Mouse (Mus musculus) midbrain, postnatal 0 days (tissue): ENCODE data around the gene Sprn. TPM values are rescaled to one million over a fixed set of nuclear protein-coding genes. Genes with fewer than 3 reads are reported as not detected.

Experiments used
- ATAC-seq: fragments of 200-750 bp; cut with Nextera tagmentation; 2 replicates; pipeline ENCODE4 v1.8.0; 2017; ENCODE audit warnings: moderate number of reproducible peaks, mild to moderate bottlenecking, moderate TSS enrichment, moderate library complexity; ENCODE audit not compliant: low FRiP score
- DNase-seq: peaks from one replicate; pipeline ENCODE4 v3.0.0-alpha.2; 2015; ENCODE audit warnings: low spot score
- H3K27ac ChIP-seq: fragments of 300-500 bp; sonication (generic); 2 replicates; pipeline ENCODE4 v1.5.1; 2014; ENCODE audit warnings: low read depth, mild to moderate bottlenecking, low read length, mixed read lengths
- H3K27me3 ChIP-seq: fragments of 300-500 bp; sonication (generic); 2 replicates; pipeline ENCODE4 v1.6.1; 2014; ENCODE audit warnings: low read length, control low read depth, mixed read lengths; ENCODE audit not compliant: insufficient read depth
- H3K36me3 ChIP-seq: fragments of 300-500 bp; sonication (generic); 2 replicates; pipeline ENCODE4 v1.6.1; 2014; ENCODE audit warnings: low read length, control low read depth, mixed read lengths; ENCODE audit not compliant: insufficient read depth
- H3K4me1 ChIP-seq: fragments of 300-500 bp; sonication (generic); 2 replicates; pipeline ENCODE4 v1.6.1; 2014; ENCODE audit warnings: mild to moderate bottlenecking, control low read depth, antibody characterized with exemption, low read length, mixed read lengths; ENCODE audit not compliant: insufficient read depth
- H3K4me2 ChIP-seq: fragments of 300-500 bp; sonication (generic); 2 replicates; pipeline ENCODE4 v1.6.1; 2014; ENCODE audit warnings: low read depth, mild to moderate bottlenecking, low read length, mixed read lengths; ENCODE audit not compliant: poor library complexity, severe bottlenecking
- H3K4me3 ChIP-seq: fragments of 300-500 bp; sonication (generic); 2 replicates; pipeline ENCODE4 v1.5.1; 2014; ENCODE audit warnings: low read depth, mild to moderate bottlenecking, low read length, moderate library complexity
- H3K9ac ChIP-seq: fragments of 300-500 bp; sonication (generic); replicated peaks from 2 replicates; pipeline ENCODE4 v1.6.1; 2014; ENCODE audit warnings: mild to moderate bottlenecking, low read length, moderate library complexity, mixed read lengths; ENCODE audit not compliant: poor library complexity, severe bottlenecking
- H3K9me3 ChIP-seq: fragments of 300-500 bp; sonication (generic); 2 replicates; pipeline ENCODE4 v1.6.1; 2016; ENCODE audit warnings: low read length, control low read depth
- CTCF ChIP-seq: IDR thresholded peaks from 2 replicates; pipeline ENCODE4 v1.5.1; 2016; ENCODE audit warnings: antibody characterized with exemption, mild to moderate bottlenecking
- WGBS: fragments of 180-500 bp; shearing (Covaris S2); extraction: QIAGEN DNeasy Blood & Tissue Kit; methylation state at CpG from one replicate; pipeline ENCODE4 v1.1.7; 2014; 5-methylcytosine and 5-hydroxymethylcytosine counted together
- polyA plus RNA-seq: library from polyadenylated mRNA; unstranded; fragments of >200 nt; fragmentation: Nextera tagmentation; extraction: Ambion mirVana; gene quantifications from 2 replicates; pipeline ENCODE4 v1.2.1, GENCODE M21; 2015
- total RNA-seq: library from RNA; depleted of rRNA; stranded (reverse); fragments of >200 nt; gene quantifications from 2 replicates; pipeline ENCODE4 v1.2.3, GENCODE M21; 2014

Sprn gene
- total and polyA plus RNA-seq, 2 experiments from 2014 or later: 34.9 to 70.5 TPM

DNA sequence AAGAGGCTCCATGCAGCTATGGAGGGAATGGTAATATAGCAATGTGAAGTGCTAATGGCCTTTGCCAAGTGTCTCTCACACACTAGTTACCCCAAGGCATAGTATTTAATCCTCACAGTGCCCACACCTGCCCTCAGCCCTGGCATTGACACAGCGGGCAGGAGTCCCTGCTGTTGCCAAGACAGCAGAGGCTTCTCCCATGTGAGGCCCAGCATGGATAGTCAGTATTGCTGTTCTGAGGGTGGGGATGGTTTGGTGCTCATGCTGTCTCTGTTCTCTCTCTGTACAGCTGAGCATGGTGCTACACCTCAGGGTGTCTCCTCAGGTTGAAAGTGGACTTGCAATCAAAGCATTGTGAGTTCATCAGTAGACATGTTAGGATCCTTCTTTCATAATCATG is 35.8 kb upstream of the Sprn start:
- no peak overlapping the region for H3K4me3 ChIP-seq
- H3K9me3 ChIP-seq: no peaks in the 10 kb centered on the region
- DNase-seq: no peak
- H3K4me2 ChIP-seq: no peak overlapping the region
- no peaks in the 10 kb centered on the region for H3K36me3 ChIP-seq
- no peak overlapping the region for H3K27ac ChIP-seq
- no peaks in the 10 kb centered on the region for H3K4me1 ChIP-seq
- no peak overlapping the region for H3K9ac ChIP-seq
- H3K27me3 ChIP-seq: no peaks in the 10 kb centered on the region
- 81% methylated on average over 1 of the region's 1 CpGs for WGBS
- no peak for ATAC-seq
- no peak for TF ChIP-seq CTCF

DNA sequence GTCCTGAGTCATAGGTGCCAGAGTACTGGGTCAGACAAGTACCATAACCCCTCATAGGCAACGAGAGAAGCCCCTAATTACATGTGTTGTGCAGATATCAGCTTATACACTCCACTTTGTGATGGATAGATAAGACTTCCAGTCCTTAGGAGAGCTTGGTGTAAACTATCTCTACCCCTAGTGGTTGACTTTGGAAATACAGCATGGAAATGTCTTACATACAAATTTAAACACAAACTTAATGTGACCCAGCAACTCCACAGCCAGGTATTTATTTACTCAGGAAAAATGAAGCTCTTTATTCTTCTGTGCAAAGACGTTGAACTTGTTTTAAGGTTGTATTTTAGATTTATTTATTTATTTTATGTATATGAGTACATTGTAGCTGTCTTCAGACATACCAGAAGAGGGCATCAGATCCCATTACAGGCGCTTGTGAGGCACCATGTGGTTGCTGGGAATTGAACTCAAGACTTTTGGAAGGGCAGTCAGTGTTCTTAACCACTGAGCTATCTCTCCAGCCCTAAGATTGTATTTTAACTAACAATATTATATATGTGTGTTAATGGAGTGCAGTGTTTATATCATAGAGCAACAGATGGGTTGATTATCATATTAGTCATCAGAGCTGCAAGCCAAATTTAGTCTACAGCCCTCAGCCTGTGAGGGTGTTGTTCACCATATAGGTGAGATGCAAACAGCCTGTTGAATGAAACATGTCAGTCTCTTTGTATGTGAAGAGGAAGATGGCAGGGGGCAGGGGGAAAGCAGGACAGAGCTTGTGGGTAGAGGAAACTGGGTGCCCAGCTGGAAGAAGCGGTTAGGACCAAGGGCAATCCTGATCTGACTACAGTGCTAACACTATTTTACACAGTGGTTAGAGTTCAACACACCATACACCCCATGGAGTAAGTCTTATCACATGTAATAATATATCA is 34.0 kb upstream of the Sprn start:
- no peaks in the 10 kb centered on the region for H3K4me1 ChIP-seq
- DNase-seq (peak; percentile 49), ATAC-seq (no peak)
- no peak overlapping the region for H3K4me3 ChIP-seq
- H3K27ac ChIP-seq: no peak overlapping the region
- no peak overlapping the region for H3K4me2 ChIP-seq
- no peaks in the 10 kb centered on the region for H3K9me3 ChIP-seq
- H3K9ac ChIP-seq: no peak overlapping the region
- no peaks in the 10 kb centered on the region for H3K27me3 ChIP-seq
- no peaks in the 10 kb centered on the region for H3K36me3 ChIP-seq
- peak; percentile 62 for TF ChIP-seq CTCF
- 64% methylated on average over 4 of the region's 4 CpGs for WGBS

DNA sequence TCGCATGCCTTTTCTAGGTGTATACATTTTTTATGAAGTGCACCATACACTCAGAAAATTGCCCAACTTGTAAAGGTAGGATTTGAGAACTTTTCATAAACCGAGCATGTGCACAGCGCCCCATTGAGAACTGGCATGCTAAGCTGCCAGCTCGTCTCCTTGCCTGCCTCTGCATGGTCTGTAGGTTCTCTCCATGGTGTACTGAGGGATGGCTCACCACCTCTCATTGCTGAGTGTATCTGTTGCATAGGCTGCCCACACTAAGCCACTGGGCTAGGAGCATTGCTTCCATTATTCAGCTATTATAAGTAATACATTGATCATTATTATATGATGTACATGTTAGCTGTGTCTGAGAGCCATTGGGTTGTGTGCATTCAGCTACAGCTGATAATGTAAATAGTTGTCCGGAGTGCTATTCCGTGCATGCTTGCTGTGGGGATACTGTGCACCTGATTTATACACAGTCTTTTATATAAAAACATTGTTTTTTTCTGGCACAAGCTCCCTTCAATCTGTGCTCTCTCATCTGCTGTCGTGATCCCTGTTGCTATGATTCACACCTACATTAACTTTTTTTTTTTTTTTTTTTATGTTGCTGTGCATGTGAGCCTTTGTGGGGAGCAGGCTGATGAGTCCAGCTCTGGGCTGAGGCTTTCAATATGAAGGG is 33.2 kb upstream of the Sprn start:
- no peaks in the 10 kb centered on the region for H3K4me1 ChIP-seq
- H3K9ac ChIP-seq: no peak overlapping the region
- no peaks in the 10 kb centered on the region for H3K9me3 ChIP-seq
- 78% methylated on average over 7 of the region's 7 CpGs for WGBS
- no peak for TF ChIP-seq CTCF
- H3K27me3 ChIP-seq: no peaks in the 10 kb centered on the region
- no peak overlapping the region for H3K27ac ChIP-seq
- DNase-seq (no peak), ATAC-seq (no peak)
- H3K4me3 ChIP-seq: no peak overlapping the region
- H3K4me2 ChIP-seq: no peak overlapping the region
- no peaks in the 10 kb centered on the region for H3K36me3 ChIP-seq

DNA sequence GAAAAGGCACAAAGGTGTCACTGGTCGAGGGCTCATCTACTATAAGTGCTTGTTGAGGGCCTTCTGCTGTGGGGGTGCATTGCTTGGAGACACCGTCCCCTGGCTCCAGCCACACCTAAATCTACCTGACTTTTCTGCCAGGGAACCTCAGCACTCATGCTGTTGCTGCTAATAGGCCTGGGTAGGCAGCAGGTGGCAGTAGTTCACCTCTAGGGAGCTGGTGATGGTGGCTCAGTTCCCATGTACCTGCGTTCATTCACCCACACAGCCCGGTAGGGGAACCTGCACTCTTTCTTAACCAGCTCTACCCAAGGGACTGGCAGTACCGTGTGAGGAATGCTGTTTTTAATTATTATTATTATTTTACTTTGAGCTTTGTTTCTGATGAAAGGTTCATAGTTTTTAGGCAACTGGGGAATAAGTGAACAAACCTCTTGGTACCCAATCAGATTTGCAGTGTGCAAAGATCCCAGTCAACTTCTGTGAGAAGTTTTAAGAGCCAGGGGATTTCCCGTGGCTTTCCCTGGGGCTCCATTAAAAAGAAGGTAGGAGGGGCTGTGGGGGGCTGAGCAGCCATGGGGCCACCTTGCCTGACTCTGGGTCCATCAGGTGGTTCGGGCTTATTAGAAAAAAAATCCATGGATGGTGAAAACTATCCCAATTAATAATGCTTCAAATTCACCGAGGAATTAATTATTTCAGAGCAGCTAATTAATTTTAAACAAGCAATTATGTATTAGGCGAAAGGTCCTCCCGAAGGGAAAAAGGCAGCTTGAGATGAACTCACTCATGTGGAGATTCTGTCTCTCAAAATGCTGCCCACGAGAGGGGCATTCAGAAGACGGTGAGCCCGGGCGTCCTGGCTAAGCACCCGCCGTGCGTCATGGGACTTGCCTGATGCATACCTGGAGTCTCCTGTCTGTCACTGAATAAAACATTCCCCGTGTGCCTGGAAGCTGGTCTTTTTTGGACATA is 32.3 kb upstream of the Sprn start:
- Histone ChIP-seq H3K36me3 (no peaks in the 10 kb centered on the region), H3K9me3 (no peaks in the 10 kb centered on the region), H3K4me2 (no peak overlapping the region), H3K27me3 (no peaks in the 10 kb centered on the region), H3K9ac (no peak overlapping the region), H3K27ac (no peak overlapping the region), H3K4me3 (no peak overlapping the region), H3K4me1 (no peaks in the 10 kb centered on the region)
- WGBS: 59% methylated on average over 18 of the region's 18 CpGs
- peak; percentile 64 for TF ChIP-seq CTCF
- ATAC-seq (no peak), DNase-seq (peak; percentile 26)

DNA sequence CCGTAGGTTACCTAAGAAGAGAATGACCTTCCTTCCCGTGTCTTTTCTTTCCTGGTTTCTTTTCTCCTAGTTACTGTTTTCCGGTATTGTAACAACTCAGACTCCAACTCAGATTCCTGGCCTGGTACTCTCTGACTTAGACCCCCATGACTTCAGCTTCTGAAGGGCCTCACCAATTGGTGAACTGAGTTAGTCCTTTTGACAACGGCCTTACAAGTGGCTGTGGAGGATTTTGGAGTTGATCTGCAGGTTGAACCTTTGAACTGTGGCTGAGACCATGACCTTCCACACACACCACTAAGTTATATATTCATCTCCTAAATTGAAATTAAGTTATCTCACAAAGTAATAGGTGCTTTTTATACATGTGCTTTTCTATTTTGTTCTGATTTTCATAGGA is 29.5 kb upstream of the Sprn start:
- ATAC-seq: no peak
- 91% methylated on average over 4 of the region's 4 CpGs for WGBS

More for the DNA sequence above, 29.5 kb upstream of the Sprn start:
- Histone ChIP-seq H3K27me3 (no peaks in the 10 kb centered on the region), H3K27ac (no peak overlapping the region), H3K4me3 (no peak overlapping the region), H3K4me2 (no peak overlapping the region), H3K4me1 (no peaks in the 10 kb centered on the region), H3K36me3 (no peaks in the 10 kb centered on the region), H3K9ac (no peak overlapping the region), H3K9me3 (no peaks in the 10 kb centered on the region)
- DNase-seq: no peak
- TF ChIP-seq CTCF: no peak
